Mouse (Mus musculus) heart, postnatal 25 days (tissue): ENCODE results near the gene Dlg2. TPM values are rescaled to one million over a fixed set of nuclear protein-coding genes. Genes with fewer than 3 reads are reported as not detected.

Experiments
- DNase-seq: peaks from one replicate; pipeline ENCODE4 v3.0.0; 2022; ENCODE audit warnings: low spot score
- intact Hi-C: fragments of 180-260 bp; cut with DNase I; formaldehyde crosslinking; loops from one replicate; pipeline ENCODE4 v1.15.1; 2025
- total RNA-seq, 2 experiments: library from RNA; stranded (reverse); gene quantifications; 2 replicates each; pipeline ENCODE4 v1.2.3; 2021

The Dlg2 gene
- total RNA-seq, 2 experiments from 2014 or later: 1.0 to 1.9 TPM

DNA sequence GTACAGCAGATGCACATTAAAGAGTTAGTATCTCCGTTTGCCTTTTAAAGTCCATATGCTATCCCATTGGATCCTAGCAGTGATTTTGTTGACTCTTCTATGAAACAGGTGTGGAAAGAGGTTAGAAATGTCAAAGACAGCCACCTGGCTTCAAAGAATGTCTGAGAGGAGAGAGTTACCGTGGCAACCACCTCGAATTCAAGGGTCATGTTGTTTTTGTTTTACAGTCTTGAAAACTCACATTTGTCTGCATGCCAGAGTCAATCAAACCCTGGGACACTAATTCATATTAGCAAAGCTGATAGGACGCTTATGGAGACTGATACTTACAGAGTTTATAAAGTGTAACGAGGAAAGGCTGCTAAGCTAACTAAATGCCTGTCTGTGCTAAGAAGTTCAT is 1019.1 kb downstream of the Dlg2 start:
- intact Hi-C loops: no loop called here

DNA sequence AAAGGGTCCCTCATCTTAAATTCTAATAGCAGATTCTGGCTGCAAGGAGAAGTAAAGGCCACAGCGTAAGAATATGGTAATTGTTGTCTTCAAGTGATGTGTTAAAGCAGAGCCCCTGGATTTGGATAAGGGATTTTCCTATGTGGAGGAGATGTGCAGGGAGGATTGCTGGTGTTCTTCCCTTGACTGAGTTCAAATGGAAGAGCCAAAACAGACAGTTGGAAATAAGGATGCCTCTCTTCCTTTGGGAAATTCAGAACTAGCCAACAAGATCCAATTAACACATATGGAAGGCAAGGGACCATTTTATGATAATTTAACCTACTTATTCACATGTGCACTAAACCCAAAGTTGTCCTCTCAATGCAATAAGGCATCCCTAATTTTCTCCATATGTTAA is 1034.6 kb downstream of the Dlg2 start:
- no peak for DNase-seq
- intact Hi-C loops: no loop called here

More for the DNA sequence above, 1019.1 kb downstream of the Dlg2 start:
- no peak for DNase-seq

DNA sequence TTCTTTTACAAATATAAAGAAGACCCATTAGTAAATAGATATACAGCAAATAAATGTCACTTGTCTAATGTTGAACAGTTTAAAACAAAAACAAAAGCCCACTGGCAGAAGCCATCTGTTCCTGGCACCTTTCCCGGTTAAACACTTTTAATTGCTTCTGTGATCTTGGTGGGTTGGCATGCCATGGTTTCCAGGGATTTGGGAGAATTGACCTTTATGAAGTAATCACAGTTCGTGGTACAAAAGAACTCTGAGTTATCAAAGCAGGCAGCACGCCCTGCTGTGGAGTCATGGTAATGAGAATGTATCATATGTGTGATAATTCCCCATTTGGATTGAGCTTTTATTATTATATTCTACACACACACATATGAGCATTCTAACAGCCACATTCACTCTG is 1038.0 kb downstream of the Dlg2 start:
- DNase-seq: no peak
- intact Hi-C loops: no loop called here

DNA sequence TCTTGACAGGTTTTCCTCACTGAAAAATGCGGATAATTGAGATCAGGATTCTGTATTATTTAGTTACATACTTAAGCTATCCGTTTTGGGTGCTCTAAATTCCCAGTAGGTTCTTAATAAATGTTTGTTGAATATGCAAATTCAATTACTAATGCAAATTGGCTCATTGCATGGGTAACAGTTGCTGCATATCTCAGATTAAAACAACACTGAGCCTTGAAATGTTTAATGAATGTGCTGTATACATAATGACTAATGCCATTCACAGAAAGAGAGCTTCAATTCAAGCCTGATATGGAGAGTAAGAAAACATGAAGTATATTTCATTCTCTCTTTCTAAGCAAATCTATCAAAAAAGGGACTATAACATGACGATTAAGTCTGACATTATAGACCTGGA is 1039.8 kb downstream of the Dlg2 start:
- intact Hi-C loops: no loop called here
- DNase-seq: no peak

DNA sequence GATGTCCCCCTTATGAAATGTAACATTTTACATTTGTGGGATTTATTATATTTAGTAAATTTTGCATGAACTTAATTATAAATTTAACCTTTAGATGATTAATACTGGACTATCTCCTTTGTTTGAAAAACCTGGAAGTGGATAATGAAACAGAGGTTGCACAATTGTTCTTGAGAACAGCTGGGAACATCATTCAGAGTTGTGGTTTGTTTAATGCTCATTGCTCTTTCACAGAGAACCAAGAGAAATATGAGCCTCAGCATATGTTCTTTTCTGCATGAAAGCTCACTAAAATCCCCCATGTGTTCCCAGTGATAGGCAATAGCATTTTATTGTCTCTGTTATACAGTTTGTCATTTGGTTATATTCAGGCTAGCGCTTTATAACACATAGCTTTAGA is 1049.4 kb downstream of the Dlg2 start:
- intact Hi-C loops: no loop called here

DNA sequence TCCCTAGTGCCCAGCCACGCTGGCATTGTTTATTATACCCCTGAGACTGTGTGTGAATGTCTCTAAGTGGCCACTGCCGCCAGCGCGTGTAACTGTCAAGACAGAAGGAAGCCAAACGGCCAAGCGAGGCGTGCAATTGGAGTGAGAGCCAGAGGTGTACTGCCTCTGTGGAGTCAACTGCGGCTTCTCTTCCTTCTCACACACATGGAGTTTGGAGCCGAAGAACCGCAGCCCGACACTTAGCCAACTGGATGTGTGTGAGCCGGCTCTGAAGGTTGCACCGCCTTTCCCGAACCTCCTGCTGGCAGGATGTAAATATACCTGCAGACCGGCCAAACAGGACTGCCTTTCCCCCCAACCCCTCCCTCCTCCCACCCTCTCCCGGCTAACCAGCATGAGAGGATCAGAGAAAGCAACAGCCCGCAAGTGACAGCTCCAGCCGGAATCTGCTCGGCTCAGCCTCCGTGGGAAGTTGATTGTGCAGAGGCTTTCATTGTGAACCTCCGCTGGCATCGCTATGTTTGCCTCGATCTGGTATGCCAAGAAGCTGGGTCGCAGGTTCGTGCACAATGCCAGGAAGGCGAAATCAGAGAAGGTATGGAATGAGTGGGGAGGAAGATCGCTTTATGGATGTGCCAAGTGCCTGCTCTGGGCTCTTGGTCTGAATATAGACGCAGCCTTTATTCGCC is 1066.3 kb downstream of the Dlg2 start:
- no peak for DNase-seq
- intact Hi-C loops: loop anchor here (10.0 kb wide), 1 partner anchor 58 kb away; no protein-coding TSS in a partner anchor

More for the DNA sequence above, 1049.4 kb downstream of the Dlg2 start:
- DNase-seq: no peak

DNA sequence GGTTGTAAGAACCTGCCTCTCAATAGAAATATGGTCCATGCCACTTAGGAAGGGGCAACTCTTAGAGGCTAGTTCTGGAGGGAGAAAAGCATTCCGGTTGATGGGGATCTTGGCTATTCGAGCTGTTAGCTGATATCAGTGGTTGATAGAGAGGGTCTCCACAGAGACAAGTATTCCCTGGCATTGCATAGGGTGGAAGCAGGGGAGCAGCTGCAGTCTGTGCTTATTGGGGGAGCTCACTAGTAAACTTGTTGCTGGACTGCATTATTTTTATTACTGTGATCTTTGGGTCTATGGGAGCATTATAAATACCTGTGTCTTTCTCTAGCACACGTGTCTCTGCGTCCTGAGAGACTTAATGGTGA is 1066.8 kb downstream of the Dlg2 start:
- no peak for DNase-seq
- intact Hi-C loops: loop anchor here (10.0 kb wide), 1 partner anchor 58 kb away; no protein-coding TSS in a partner anchor

DNA sequence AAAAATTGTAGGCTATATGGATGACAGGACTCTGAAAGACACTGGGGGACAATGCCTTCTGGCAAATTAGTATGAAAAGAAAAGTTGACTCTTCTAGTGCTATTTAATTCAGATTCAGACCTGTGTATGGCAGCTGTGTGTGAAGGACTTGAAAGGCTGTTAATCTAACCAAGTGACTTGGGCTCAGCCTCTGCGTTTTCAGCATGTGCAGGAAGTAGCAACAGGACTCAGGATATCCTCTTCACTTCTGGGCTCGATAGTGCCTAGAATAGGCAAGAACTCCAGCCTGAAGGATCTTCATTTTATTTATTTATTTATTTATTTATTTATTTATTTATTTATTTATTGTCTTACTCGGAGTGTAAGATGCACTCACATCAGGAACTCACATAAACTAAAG is 1068.1 kb downstream of the Dlg2 start:
- no peak for DNase-seq
- intact Hi-C loops: loop anchor here (10.0 kb wide), 1 partner anchor 60 kb away; no protein-coding TSS in a partner anchor

DNA sequence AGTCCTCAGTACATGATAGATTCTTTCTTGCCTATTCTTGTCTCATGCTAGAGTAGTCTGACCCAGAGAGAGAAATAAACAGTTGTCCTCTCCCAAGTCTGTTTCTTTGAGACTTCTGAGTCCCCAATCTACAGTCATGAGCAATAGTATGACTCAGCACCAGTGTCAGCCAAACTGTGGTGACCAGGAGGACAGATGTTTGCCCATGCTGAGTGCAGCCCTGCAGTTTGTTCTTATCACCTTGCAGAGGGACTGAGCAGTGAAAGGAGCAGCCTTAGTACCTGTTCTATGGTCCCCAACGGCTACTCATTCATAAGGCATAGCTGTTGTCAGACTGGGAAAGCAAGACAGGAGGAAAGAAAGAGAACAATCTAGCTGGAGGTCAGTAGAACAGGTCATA is 1072.3 kb downstream of the Dlg2 start:
- no peak for DNase-seq
- intact Hi-C loops: loop anchor here (10.0 kb wide), 1 partner anchor 64 kb away; no protein-coding TSS in a partner anchor

DNA sequence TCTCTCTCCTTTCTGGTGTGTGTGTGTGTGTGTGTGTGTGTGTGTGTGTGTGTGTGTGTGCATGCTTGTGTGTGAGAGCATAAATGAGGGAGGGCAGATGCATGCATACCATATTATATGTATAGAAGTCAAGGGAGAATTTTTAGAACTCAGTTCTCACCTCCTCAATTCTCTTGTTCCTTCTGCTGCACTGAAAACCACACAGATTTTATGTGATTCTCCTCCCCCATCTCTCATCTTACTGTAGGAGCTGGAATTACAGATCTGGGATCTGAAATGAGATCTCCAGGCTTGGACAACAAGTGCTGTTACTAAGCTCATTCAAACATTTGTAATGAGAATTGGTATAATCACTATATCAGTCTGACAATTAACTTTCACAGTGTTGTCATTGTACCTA is 1081.1 kb downstream of the Dlg2 start:
- intact Hi-C loops: no loop called here
- DNase-seq: no peak

DNA sequence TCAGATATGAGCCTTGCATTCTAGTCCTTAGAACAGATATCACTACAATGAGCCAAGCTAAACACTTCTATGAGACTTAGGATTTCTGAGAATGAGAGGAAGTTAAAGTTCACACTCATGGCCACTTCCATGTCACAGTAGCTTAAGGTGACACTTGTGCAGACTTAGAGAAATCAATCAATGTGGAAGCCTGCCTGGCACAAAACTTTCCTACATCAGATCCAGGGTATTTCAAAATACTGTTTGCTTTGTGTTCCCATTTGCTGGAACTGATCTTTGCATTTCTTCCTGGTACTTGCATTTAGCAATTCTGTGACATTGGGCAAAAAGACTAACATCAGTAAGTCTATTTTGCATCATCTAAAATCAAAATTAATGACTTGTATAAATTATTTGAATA is 1091.0 kb downstream of the Dlg2 start:
- intact Hi-C loops: no loop called here
- no peak for DNase-seq

DNA sequence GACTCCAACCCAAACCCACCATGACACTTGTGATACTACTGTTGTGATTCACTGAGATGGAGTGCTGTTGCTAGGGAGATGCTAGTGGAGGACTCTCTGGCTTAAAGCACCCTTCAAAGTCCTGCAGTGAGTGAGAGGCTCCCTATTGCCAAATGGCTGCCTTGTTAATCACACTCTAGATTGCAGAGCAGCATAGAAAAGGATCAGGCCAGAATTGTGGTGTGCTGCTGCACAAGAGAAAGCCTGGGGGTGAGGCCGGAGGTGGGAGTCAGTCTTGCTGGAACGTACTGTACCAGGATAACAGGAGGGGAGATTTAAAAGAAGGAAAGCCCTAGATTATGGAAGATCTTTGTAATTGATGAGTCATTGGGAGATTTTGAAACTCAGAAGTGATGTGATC is 1094.5 kb downstream of the Dlg2 start:
- intact Hi-C loops: no loop called here
- no peak for DNase-seq

DNA sequence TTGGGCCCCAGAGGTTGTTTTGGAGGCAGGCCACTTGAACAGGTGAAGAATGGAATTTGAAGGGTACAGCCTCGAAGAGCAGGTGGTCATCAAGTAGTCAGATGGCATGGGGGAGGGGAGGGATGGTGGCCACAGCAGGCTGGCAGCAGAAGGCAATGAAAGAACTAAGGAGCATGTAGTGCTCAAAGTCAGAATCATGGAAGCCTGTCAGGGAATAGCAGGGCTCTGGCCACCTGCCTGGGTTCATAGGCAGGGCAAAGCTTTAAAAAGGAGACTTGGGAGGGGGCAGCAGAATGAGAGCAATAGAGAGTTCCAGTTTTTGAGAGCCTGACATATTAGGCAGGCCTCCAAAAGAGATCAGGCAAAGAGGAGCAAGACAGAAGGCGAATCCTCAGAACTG is 1096.2 kb downstream of the Dlg2 start:
- no peak for DNase-seq
- intact Hi-C loops: no loop called here

DNA sequence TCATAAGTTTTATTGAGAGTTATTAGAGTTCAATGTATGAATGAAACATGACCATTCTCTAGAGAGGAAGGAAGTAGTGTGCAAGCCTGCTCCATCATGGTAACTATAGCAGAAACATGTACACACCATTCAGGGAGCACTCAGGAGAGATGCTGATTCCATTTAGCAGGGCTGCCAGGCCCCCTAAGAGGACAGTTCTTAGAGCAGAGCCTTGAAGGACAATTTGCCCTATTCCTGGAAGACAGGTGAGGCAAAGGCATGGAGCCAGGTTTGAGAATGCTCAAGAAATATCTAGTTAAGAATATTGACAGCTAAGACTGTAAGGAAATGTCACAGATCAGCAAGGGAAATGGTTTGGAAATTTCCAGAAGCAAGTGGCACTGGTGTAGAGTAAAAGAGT is 1096.8 kb downstream of the Dlg2 start:
- no peak for DNase-seq
- intact Hi-C loops: no loop called here

DNA sequence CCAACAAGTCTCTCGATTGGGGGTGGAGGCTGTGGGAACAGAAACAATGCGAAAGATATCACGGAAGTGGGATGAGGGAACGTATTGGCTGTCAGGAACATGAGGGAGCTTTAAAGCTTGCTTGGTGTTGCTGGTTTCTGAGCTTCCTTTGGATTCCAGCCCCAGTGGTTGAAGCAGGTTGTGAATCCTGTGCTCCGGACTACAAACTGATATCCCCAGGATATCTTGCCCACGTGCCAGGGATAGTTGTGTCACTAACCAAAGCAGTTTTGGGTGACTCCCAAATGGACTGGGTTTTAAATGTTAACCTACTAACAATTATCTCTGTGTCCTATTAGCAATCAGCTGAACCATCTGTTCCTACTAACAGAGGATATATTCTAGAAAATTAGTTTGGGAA is 1099.7 kb downstream of the Dlg2 start:
- intact Hi-C loops: no loop called here
- DNase-seq: no peak

DNA sequence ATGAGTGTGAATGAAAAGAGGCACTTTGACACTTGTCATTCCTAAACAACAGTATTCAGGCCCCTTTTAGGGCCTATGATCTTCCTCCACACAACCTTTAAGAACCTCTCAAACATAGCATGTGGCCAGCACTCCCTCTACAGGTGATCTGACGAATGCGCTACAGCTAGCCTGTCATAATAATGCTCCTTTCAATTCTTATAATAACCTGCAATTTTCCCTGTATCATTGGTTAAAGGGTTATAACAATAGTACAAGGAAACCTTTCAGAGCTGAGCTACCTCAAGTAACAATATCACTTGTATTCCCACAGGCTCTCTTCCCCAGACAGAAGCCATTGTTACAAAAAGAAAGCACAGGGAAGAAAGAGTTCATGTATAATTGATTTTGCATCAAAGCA is 1105.7 kb downstream of the Dlg2 start:
- intact Hi-C loops: no loop called here
- DNase-seq: no peak

DNA sequence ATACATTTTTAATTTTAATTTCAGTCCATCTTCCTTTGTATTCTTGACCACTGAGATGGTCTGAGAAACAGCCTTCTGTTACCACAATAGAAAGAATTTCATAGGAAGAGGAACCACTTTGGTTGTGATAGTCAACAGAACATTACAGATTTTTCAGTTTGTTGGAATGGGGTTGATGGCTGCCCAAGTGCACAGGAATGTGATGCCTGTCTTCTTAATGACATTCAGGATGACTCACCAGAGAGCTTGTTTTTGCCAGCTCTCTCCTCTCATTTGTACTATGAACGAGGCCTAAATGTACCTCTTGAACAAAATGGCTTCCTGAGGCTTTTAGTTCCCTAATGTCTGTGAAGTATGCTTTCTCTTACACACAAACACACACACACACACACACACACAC is 1107.1 kb downstream of the Dlg2 start:
- no peak for DNase-seq
- intact Hi-C loops: no loop called here

DNA sequence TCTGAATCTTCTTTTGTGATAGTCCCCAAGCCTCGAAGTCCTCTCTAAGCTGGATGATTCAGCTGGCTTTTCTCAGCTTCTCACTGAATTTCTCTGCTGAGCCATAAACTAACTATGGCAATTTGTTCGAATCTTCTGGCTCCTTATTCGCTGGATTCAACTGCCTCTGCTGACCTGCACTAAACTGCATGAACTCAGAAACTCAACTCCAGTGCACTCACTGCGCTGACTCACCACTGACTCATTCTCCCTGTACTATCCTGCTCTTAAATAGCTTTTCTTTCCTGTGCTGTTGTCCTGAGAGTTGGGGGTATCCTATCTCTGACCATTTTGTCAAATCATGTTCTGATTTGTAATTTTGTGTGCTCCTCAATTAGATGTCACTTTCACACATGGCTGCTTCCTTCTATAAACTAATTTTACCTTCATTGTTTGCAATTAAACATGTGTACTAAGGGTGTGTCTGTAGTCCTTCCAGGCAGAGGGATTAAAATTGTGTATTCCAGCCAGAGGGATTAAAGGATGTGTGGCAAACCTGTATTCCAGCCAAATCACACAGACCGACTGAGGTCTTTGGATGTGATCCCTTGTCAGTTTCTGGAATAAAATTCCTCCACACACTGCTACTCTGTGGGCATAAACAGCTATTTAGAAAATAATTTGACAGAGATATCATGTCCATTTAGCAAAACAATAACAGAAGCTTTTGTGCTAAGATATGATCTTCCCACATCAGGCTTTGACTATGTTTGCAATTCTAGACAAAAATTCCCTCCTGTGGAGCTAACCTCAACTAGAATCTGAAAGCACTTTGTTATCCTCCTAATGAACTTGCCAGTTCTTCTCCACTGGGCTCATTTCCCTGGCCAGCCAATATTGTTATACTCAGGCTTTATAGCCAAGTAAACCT is 1115.0 kb downstream of the Dlg2 start:
- no peak for DNase-seq
- intact Hi-C loops: no loop called here

DNA sequence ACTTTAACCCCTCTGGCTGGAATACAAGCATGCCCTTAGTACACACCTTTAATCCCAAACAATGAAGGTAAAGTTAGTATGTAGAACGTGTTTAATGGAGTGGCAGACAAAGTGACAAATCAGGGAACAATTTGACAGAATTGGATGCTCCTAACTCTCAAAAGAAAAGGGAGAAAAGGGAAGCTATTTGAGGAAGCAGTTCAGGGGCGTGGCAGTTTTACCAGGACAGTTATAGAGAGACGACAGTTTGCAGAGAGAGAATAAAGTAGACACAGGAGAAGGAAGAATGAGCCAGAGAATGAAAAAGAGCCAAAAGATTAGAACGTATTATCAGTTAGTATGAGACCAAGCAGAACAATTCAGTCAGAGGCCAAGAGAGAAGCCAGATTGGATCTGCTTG is 1122.1 kb downstream of the Dlg2 start:
- intact Hi-C loops: no loop called here
- no peak for DNase-seq

DNA sequence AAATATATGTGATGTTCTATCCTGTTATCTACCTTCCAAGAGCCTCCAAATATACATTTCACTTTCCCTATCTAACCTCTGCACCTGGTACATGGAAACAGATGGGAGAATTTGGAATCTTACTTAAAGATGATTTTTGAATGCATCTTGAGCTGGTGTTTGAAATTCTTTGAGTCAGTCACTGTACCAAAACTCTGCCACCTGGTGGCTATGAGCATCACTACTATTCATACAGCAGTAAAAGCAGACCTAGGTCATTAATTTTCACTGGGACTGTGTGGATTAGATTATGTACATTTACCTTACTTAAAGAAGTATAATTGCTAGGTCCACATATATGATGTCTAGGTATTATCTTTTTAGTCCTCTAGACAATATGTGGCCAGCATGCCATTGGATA is 1124.8 kb downstream of the Dlg2 start:
- intact Hi-C loops: no loop called here

DNA sequence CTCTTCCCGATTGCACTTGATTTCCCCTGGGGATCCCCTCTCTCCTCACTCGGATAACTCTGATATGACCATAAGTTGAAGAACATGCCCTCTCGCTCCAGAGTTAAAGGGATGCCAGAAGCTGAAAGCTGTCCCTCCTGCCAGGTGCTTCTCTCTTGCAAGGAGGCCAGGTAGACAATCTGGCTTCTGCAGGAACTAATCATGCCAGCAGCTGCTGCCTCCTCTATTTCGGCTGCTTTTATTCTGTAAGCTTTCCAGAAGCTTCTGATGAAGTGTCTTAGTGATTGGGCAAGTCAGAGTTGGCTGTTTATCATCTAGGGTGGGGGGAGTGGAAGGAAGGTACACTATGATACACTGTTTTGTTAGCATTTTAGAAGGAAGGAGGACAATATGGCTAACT is 1127.1 kb downstream of the Dlg2 start:
- no peak for DNase-seq
- intact Hi-C loops: no loop called here

More for the DNA sequence above, 1124.8 kb downstream of the Dlg2 start:
- DNase-seq: no peak
